Mouse (Mus musculus) embryonic facial prominence, embryonic 14.5 days (tissue): ENCODE measurements around the gene Ces1d. TPM values are rescaled to one million over a fixed set of nuclear protein-coding genes. Genes with fewer than 3 reads are reported as not detected.

Experiments
- ATAC-seq: fragments of 200-750 bp; cut with Nextera tagmentation; 2 replicates; pipeline ENCODE4 v1.8.0; 2017; ENCODE audit warnings: low read depth, moderate number of reproducible peaks, moderate TSS enrichment
- DNase-seq: peaks from one replicate; pipeline ENCODE4 v3.0.0-alpha.2; 2015; ENCODE audit warnings: low spot score
- H3K27ac ChIP-seq: fragments of 300-500 bp; sonication (generic); replicated peaks from 2 replicates; pipeline ENCODE4 v1.5.1; 2014; ENCODE audit warnings: low read depth, mild to moderate bottlenecking, low read length, moderate library complexity
- H3K27me3 ChIP-seq: fragments of 300-500 bp; sonication (generic); replicated peaks from 2 replicates; pipeline ENCODE4 v1.6.1; 2014; ENCODE audit warnings: low read length; ENCODE audit not compliant: control insufficient read depth, insufficient read depth
- H3K36me3 ChIP-seq: fragments of 300-500 bp; sonication (generic); 2 replicates; pipeline ENCODE4 v1.6.1; 2014; ENCODE audit warnings: low read length, mixed read lengths; ENCODE audit not compliant: control insufficient read depth, insufficient read depth
- H3K4me1 ChIP-seq: fragments of 300-500 bp; sonication (generic); 2 replicates; pipeline ENCODE4 v1.6.1; 2014; ENCODE audit warnings: antibody characterized with exemption, low read length; ENCODE audit not compliant: control insufficient read depth, insufficient read depth
- H3K4me2 ChIP-seq: fragments of 300-500 bp; sonication (generic); 2 replicates; pipeline ENCODE4 v1.6.1; 2014; ENCODE audit warnings: low read depth, mild to moderate bottlenecking, low read length, moderate library complexity, mixed read lengths
- H3K4me3 ChIP-seq: fragments of 300-500 bp; sonication (generic); 2 replicates; pipeline ENCODE4 v1.5.1; 2014; ENCODE audit warnings: low read depth, mild to moderate bottlenecking, low read length
- H3K9ac ChIP-seq: fragments of 300-500 bp; sonication (generic); 2 replicates; pipeline ENCODE4 v1.6.1; 2014; ENCODE audit warnings: low read depth, mild to moderate bottlenecking, low read length, moderate library complexity, mixed read lengths
- H3K9me3 ChIP-seq: fragments of 300-500 bp; sonication (generic); 2 replicates; pipeline ENCODE4 v1.6.1; 2016; ENCODE audit warnings: low read length; ENCODE audit not compliant: control insufficient read depth
- WGBS: fragments of 180-500 bp; shearing (Covaris S2); extraction: QIAGEN DNeasy Blood & Tissue Kit; methylation state at CpG from one replicate; pipeline ENCODE4 v1.1.7; 2014; 5-methylcytosine and 5-hydroxymethylcytosine counted together
- polyA plus RNA-seq: library from polyadenylated mRNA; unstranded; fragments of >200 nt; fragmentation: Nextera tagmentation; extraction: Ambion mirVana; gene quantifications from 2 replicates; pipeline ENCODE4 v1.2.1, GENCODE M21; 2014

Gene Ces1d
- polyA plus RNA-seq, 1 experiment from 2014 or later: 6.0 TPM

GRCm38 (mm10) chr8:93174554-93174953 lies 23.1 kb downstream of the Ces1d start:
- Histone ChIP-seq H3K27ac (no peak overlapping the region), H3K27me3 (no peaks in the 10 kb centered on the region), H3K4me2 (no peak overlapping the region), H3K9ac (no peak overlapping the region), H3K4me3 (no peak overlapping the region), H3K36me3 (no peaks in the 10 kb centered on the region), H3K9me3 (no peaks in the 10 kb centered on the region), H3K4me1 (no peaks in the 10 kb centered on the region)
- ATAC-seq: no peak
- WGBS: 70% methylated on average over 2 of the region's 2 CpGs
- no peak for DNase-seq

- DNase-seq (peak; percentile 12), ATAC-seq (no peak)
- H3K36me3 ChIP-seq: no peaks in the 10 kb centered on the region
- H3K27me3 ChIP-seq: no peaks in the 10 kb centered on the region
- no peak overlapping the region for H3K27ac ChIP-seq
- H3K4me2 ChIP-seq: no peak overlapping the region
- no peaks in the 10 kb centered on the region for H3K4me1 ChIP-seq
- H3K4me3 ChIP-seq: no peak overlapping the region
- WGBS: 65% methylated on average over 1 of the region's 1 CpGs
- no peaks in the 10 kb centered on the region for H3K9me3 ChIP-seq
- H3K9ac ChIP-seq: no peak overlapping the region
These were observed 25.6 kb downstream of the Ces1d start for GRCm38 (mm10) chr8:93171846-93172590.

GRCm38 (mm10) chr8:93163363-93163762 lies 34.3 kb downstream of the Ces1d start:
- Histone ChIP-seq H3K4me2 (no peak overlapping the region), H3K27me3 (no peaks in the 10 kb centered on the region), H3K36me3 (no peaks in the 10 kb centered on the region), H3K9ac (no peak overlapping the region), H3K4me1 (no peaks in the 10 kb centered on the region), H3K27ac (no peak overlapping the region), H3K4me3 (no peak overlapping the region), H3K9me3 (no peaks in the 10 kb centered on the region)
- DNase-seq (no peak), ATAC-seq (no peak)
- 84% methylated on average over 1 of the region's 1 CpGs for WGBS

GRCm38 (mm10) chr8:93151401-93151800 lies 46.2 kb downstream of the Ces1d start:
- H3K27ac ChIP-seq: no peak overlapping the region
- H3K4me1 ChIP-seq: no peaks in the 10 kb centered on the region
- no peak overlapping the region for H3K9ac ChIP-seq
- H3K4me3 ChIP-seq: no peak overlapping the region
- DNase-seq (no peak), ATAC-seq (no peak)
- WGBS: 77% methylated on average over 1 of the region's 1 CpGs
- H3K36me3 ChIP-seq: no peaks in the 10 kb centered on the region
- H3K27me3 ChIP-seq: no peaks in the 10 kb centered on the region
- H3K4me2 ChIP-seq: no peak overlapping the region
- H3K9me3 ChIP-seq: no peaks in the 10 kb centered on the region

DNA sequence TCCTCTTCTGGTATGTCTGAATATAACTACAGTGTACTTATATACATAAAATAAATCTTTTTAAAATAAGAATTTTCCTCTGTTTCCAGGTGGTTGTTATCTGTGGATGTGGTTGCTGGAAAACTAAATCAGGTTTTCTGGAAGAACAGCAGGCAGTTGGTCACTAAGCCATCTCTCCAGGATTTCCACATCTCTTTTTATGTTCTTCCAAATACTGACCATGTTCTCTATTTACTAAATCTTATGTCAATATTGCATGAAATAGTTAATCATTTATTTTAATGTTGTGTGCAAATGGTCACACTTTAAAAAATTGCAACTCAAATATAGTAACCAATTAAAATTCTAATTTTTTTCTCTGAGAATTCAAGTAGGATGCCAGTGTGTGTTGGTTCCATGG lies 50.3 kb downstream of the Ces1d start:
- Histone ChIP-seq H3K4me2 (no peak overlapping the region), H3K27ac (no peak overlapping the region), H3K27me3 (no peaks in the 10 kb centered on the region), H3K9me3 (no peaks in the 10 kb centered on the region), H3K4me3 (no peak overlapping the region), H3K36me3 (no peaks in the 10 kb centered on the region), H3K9ac (no peak overlapping the region), H3K4me1 (no peaks in the 10 kb centered on the region)
- ATAC-seq: no peak
- DNase-seq: no peak

- Histone ChIP-seq H3K9ac (no peak overlapping the region), H3K36me3 (no peaks in the 10 kb centered on the region), H3K4me1 (no peaks in the 10 kb centered on the region), H3K27me3 (no peaks in the 10 kb centered on the region), H3K4me2 (no peak overlapping the region), H3K9me3 (no peaks in the 10 kb centered on the region), H3K27ac (no peak overlapping the region), H3K4me3 (no peak overlapping the region)
- DNase-seq: peak; percentile 43
- WGBS: 42% methylated on average over 1 of the region's 1 CpGs
- no peak for ATAC-seq
These were observed 56.9 kb downstream of the Ces1d start for GRCm38 (mm10) chr8:93140696-93141095.

DNA sequence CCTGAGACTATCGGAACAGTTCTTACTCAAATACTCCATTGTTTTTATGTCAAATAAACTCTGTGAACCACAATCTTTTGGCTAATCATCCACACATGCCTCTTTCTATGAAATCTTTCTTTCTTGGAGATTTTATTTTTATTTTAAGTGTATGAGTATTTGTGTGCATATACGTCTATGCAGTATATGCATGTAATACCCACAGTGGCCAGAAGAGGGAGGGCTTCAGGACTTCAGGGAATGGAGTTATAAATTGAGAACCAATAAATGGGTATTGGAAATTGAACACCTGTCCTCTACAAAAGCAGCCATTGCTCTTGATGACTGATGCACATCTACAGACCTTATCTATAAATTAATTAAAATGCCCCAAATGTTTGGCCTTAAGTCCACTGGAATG lies 65.4 kb downstream of the Ces1d start:
- H3K27ac ChIP-seq: no peak overlapping the region
- H3K36me3 ChIP-seq: no peaks in the 10 kb centered on the region
- H3K9ac ChIP-seq: no peak overlapping the region
- H3K4me3 ChIP-seq: no peak overlapping the region
- no peaks in the 10 kb centered on the region for H3K4me1 ChIP-seq
- H3K27me3 ChIP-seq: no peaks in the 10 kb centered on the region
- no peaks in the 10 kb centered on the region for H3K9me3 ChIP-seq
- H3K4me2 ChIP-seq: no peak overlapping the region
- DNase-seq: no peak
- no peak for ATAC-seq
- WGBS: 96% methylated on average over 2 of the region's 2 CpGs

DNA sequence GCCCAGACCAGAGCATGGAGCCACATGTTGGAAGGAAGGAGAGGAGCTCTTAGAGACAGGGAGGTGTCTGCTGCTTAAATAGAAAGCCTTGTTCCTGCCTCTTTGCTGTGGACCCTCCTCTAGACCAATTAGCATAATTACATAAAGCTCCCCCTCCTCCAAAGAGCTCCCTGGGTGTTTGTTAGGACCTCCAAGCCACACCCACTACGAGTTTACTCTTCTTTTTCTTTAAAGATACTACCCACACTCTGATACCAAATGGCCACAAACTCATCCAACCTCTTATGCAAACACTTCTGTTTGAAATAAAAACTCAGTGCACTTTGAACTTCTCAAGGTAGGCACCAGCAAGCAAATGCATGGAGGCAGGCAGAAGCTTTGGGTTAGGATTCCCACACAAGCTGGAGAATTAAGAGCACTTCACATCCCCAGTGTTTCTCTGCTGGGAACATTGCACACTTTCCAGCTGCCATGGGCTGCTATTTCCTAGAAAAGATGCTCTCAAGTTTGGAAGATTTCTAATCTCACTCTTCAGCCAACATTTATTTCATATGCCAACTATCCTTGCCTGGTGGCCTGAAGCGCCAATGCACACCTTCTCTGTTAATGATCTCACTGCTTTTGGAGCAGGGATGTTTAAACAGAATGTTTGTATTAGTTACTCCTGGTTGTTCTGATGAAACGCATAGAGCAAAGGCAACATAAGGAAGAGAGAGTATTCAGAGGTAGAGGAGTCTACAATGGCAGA lies 66.2 kb downstream of the Ces1d start, which contains the start of gene Ces1c:
Ces1c (minus strand) TSS at position 51 of the 748 bp plus-strand sequence.
- Histone ChIP-seq H3K9me3 (no peaks in the 10 kb centered on the region), H3K27me3 (no peaks in the 10 kb centered on the region), H3K9ac (no peak within 1 kb of the TSS), H3K4me2 (no peak within 1 kb of the TSS), H3K27ac (no peak within 1 kb of the TSS), H3K36me3 (no peaks in the 10 kb centered on the region), H3K4me3 (no peak within 1 kb of the TSS), H3K4me1 (no peaks in the 10 kb centered on the region)
- WGBS: 86% methylated on average over 3 of the region's 3 CpGs
- ATAC-seq (no peak), DNase-seq (no peak)

DNA sequence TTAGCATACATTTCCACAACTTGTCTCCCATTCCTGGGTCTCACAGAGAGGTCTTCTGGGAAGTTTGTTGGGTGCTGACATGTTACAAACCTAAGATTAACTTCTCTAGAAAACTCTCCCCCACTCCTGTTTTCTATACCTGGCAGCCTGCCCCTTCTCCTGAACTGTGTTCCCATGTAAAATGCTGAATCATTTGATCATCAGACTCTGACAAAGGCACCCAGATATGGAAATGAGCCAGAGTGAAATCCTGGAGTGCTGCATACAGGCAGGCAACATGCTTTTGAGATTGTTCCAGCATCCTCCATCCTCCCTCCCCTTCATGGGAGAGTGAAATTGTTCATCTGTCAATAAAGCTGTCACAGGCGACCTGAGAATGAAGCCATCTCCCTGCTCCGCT lies 71.2 kb downstream of the Ces1d start:
- no peak for ATAC-seq
- H3K9ac ChIP-seq: no peak overlapping the region
- H3K9me3 ChIP-seq: no peaks in the 10 kb centered on the region
- no peak overlapping the region for H3K4me2 ChIP-seq
- H3K27me3 ChIP-seq: no peaks in the 10 kb centered on the region
- H3K36me3 ChIP-seq: no peaks in the 10 kb centered on the region
- H3K27ac ChIP-seq: no peak overlapping the region
- H3K4me1 ChIP-seq: no peaks in the 10 kb centered on the region
- no peak overlapping the region for H3K4me3 ChIP-seq
- WGBS: 92% methylated on average over 2 of the region's 2 CpGs
- DNase-seq: no peak
